Mouse (Mus musculus): ENCODE results near the gene Hoxa13.

DNA sequence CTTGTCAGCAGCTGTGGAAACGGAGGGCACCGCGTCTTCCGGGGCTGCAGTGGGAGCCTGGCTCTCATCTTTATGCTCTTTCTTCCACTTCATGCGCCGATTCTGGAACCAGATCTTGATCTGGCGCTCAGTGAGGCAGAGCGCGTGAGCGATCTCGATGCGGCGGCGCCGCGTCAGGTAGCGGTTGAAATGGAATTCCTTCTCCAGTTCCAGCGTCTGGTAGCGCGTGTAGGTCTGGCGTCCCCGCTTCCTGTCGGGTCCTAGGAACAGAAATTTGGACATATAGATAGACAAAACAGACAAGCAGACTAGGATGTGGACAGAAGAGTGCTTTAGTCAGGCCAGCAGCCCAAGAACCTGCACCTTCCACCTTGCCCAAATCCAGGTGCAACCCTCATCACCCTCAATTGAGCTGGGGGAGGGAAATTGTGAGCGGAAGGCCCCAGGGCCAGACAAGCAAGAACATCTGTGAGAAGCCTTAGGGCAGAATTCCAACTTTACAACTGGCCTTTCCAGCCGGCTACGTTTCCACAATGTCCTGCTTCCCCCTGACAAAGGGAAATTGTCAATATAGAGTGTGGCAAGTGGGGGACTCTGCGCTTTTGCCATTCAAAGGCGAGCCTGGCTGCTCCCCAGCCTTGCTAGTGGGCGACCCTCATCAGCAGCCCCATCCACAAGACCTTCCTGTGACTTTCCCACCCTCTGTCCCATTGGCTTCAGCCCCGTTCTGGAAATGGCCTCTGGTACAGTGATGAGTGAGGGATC, 44.7 kb downstream of the Hoxa13 start:
- TF ChIP-seq CTCF (IDR thresholded peaks at IDR 0.05; ENCODE audit: borderline replicate concordance, control insufficient read depth, extremely low read depth, insufficient read depth, low read length, poor library complexity) (no peak), POLR2A (IDR thresholded peaks at IDR 0.05; ENCODE audit: control insufficient read depth, extremely low read depth, insufficient read depth, low read length, poor library complexity) (no peak)

All from thymus, adult 2 months (tissue).